Mouse (Mus musculus): ENCODE data around the gene Stat6. TPM values are rescaled to one million over a fixed set of nuclear protein-coding genes. Genes with fewer than 3 reads are reported as not detected.

Stat6 gene
- polyA plus RNA-seq, 1 experiment from 2014 or later = 141 TPM

- 85% methylated on average over 9 of the region's 9 CpGs for WGBS (ENCODE audit: missing documents)
- peaks cover 80% of the 10 kb centered on the region for H3K79me2 ChIP-seq (ENCODE audit: inconsistent target)
- peak overlapping the region; percentile 100 for H3K27ac ChIP-seq
- peaks cover 59% of the 10 kb centered on the region for H3K36me3 ChIP-seq (ENCODE audit: inconsistent target)
- H3K4me3 ChIP-seq (ENCODE audit: inconsistent target) = no peak overlapping the region
These were observed 37.0 kb upstream of the Stat6 start for GRCm38 (mm10) chr10:127605756-127606155.

GRCm38 (mm10) chr10:127607059-127607458 is 35.7 kb upstream of the Stat6 start:
- H3K27ac ChIP-seq = peak overlapping the region; percentile 5; the same call in 1 of the 2 replicates
- 85% methylated on average over 7 of the region's 7 CpGs for WGBS (ENCODE audit: missing documents)
- no peak overlapping the region for H3K4me3 ChIP-seq (ENCODE audit: inconsistent target)
- H3K79me2 ChIP-seq (ENCODE audit: inconsistent target) = peaks cover 80% of the 10 kb centered on the region
- peaks cover 59% of the 10 kb centered on the region for H3K36me3 ChIP-seq (ENCODE audit: inconsistent target)

- Histone ChIP-seq H3K27ac (peak overlapping the region; percentile 13), H3K36me3 (ENCODE audit: inconsistent target) (peaks cover 80% of the 10 kb centered on the region), H3K79me2 (ENCODE audit: inconsistent target) (peaks cover 82% of the 10 kb centered on the region), H3K4me3 (ENCODE audit: inconsistent target) (no peak overlapping the region)
- 86% methylated on average over 9 of the region's 9 CpGs for WGBS (ENCODE audit: missing documents)
These were observed 33.2 kb upstream of the Stat6 start for GRCm38 (mm10) chr10:127609415-127610065.

- H3K27ac ChIP-seq = peak overlapping the region; percentile 13
- H3K4me3 ChIP-seq (ENCODE audit: inconsistent target) = no peak overlapping the region
- H3K79me2 ChIP-seq (ENCODE audit: inconsistent target) = peaks cover 87% of the 10 kb centered on the region
- WGBS (ENCODE audit: missing documents) = 94% methylated on average over 9 of the region's 9 CpGs
- H3K36me3 ChIP-seq (ENCODE audit: inconsistent target) = peaks cover 80% of the 10 kb centered on the region
These were observed 32.7 kb upstream of the Stat6 start for GRCm38 (mm10) chr10:127610066-127610415.

DNA sequence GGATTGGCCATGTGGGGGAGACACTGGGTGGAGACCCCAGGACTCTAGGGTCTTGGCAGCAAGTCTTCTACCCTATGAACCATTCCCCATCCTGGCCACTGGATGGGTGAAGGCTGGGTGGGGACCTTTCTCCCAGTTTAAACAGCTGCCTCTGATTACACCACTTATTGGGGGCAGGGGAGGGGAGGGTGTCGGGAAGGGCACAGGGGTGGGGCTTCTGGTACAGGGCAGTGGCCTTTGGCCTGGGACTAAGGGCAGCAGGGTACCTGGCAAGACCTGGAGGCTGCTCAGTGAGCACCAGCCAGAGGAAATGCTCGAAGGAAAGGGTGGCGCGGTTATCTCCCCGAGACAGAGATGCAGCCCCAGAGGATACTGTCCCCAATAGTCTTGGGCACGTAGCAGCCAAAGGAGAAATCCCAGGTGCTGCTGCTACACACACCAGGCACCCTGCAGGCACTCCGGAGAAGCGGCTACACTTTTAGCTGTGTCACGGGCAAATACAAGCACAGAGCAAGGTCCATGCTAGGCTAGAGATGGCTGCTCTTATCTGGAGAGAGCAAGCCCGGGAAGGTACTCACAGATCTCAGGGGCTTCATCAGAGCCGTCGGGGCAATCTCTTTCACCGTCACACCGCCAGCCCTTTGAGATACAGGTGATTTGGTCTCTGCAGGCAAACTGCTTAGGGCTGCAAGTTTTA is 30.6 kb upstream of the Stat6 start:
- Histone ChIP-seq H3K79me2 (ENCODE audit: inconsistent target) (peaks cover 100% of the 10 kb centered on the region), H3K27ac (no peak overlapping the region), H3K36me3 (ENCODE audit: inconsistent target) (peaks cover 74% of the 10 kb centered on the region), H3K4me3 (ENCODE audit: inconsistent target) (no peak overlapping the region)
- WGBS (ENCODE audit: missing documents) = 86% methylated on average over 14 of the region's 14 CpGs

DNA sequence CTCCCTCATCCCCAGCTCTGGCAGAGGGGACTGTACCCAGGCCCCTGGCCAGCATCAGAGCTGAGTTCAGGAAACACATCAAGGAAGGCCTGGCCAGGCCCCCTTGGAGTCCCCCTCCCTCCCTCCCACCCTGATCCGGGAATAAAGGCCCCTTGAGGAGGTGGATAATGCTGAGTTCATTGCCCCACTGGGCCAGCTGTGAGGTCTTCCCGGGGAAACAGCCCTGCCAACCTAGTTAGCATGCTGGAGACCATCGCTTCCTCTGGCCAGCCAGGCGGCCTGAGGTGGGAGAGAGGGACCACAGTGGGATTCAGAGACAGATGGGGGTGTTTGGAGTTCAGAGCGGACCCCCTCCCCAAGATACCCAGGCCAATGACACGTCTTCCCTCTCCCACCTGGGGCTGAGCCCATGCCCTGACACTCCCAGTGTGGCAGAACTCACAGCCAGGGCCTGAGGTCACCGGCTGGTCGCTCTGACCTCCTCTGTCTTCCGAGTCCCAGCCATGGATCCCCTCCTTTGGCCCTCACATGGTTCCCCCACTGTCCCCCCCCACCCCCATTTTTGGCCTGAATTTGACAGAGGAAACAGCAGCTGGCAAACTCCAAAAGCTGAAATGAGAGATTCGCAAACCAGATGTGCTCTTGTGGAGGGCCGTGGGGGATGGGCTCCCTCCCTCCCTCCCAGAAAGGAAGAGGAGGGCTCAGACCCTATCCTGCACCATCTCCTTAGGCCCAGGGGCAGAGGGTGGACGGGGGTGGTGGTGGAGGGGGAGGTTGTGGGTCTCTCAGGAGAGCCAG is 28.4 kb upstream of the Stat6 start:
- Histone ChIP-seq H3K36me3 (ENCODE audit: inconsistent target) (peaks cover 63% of the 10 kb centered on the region), H3K4me3 (ENCODE audit: inconsistent target) (no peak overlapping the region), H3K27ac (no peak overlapping the region; the same call in 1 of the 2 replicates), H3K79me2 (ENCODE audit: inconsistent target) (peaks cover 100% of the 10 kb centered on the region)
- WGBS (ENCODE audit: missing documents) = 84% methylated on average over 9 of the region's 12 CpGs

- no peak overlapping the region; the same call in 1 of the 2 replicates for H3K27ac ChIP-seq
- peaks cover 100% of the 10 kb centered on the region for H3K79me2 ChIP-seq (ENCODE audit: inconsistent target)
- 100% methylated on average over 2 of the region's 2 CpGs for WGBS (ENCODE audit: missing documents)
- H3K4me3 ChIP-seq (ENCODE audit: inconsistent target) = no peak overlapping the region
- peaks cover 57% of the 10 kb centered on the region for H3K36me3 ChIP-seq (ENCODE audit: inconsistent target)
These were observed 27.8 kb upstream of the Stat6 start for GRCm38 (mm10) chr10:127615034-127615374.

DNA sequence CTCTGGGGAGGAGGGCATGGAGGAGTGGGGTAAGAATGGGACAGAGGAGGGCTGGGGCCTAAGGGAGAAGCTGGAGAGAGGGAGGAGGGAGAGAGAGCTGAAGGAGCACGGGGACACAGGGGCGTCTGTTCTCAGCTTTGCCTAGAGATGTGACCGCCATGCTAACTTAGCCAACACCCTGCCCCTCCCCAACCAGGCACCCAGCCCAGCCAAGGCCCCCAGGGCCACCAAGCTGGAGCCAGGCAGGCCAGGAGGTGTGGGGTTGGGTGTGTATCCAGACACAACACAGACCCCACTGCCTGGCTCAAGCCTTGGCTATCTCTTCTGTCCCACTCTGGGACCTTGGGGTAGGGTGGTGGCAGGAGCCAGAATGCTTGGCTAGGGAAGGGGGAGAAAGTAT is 27.2 kb upstream of the Stat6 start:
- H3K79me2 ChIP-seq (ENCODE audit: inconsistent target) = peaks cover 100% of the 10 kb centered on the region
- H3K36me3 ChIP-seq (ENCODE audit: inconsistent target) = peaks cover 51% of the 10 kb centered on the region
- peak overlapping the region; percentile 99 for H3K27ac ChIP-seq
- H3K4me3 ChIP-seq (ENCODE audit: inconsistent target) = no peak overlapping the region
- 92% methylated on average over 3 of the region's 3 CpGs for WGBS (ENCODE audit: missing documents)

GRCm38 (mm10) chr10:127616261-127616679 is 26.5 kb upstream of the Stat6 start:
- peaks cover 46% of the 10 kb centered on the region for H3K36me3 ChIP-seq (ENCODE audit: inconsistent target)
- H3K27ac ChIP-seq = peak overlapping the region; percentile 99
- H3K4me3 ChIP-seq (ENCODE audit: inconsistent target) = no peak overlapping the region
- WGBS (ENCODE audit: missing documents) = 94% methylated on average over 7 of the region's 7 CpGs
- peaks cover 97% of the 10 kb centered on the region for H3K79me2 ChIP-seq (ENCODE audit: inconsistent target)

DNA sequence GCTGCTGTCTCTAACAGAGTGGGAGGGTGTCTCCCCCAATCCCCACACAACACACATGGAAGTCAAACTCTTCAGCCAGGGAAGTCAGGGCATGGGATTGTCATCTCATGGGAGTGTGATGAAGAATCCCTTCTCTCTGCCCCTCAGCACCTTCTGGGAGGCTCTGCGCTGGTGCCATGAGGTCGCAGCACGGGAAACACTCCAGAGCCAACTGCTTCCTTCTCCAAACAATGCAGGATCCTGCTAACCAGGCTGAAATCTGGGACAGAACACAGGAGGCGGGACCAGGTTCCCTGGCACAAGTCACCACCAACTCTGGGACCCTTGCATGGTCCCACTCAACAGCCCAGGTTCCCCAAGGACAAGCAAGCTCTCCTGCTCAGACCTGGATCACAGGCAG is 25.5 kb upstream of the Stat6 start:
- Histone ChIP-seq H3K27ac (peak overlapping the region; percentile 99), H3K4me3 (ENCODE audit: inconsistent target) (peak overlapping the region; percentile 85; the same call in 1 of the 2 replicates)
- WGBS (ENCODE audit: missing documents) = 97% methylated on average over 4 of the region's 4 CpGs

GRCm38 (mm10) chr10:127618173-127618572 is 24.6 kb upstream of the Stat6 start:
- Histone ChIP-seq H3K4me3 (ENCODE audit: inconsistent target) (peak overlapping the region; percentile 85), H3K36me3 (ENCODE audit: inconsistent target) (peaks cover 27% of the 10 kb centered on the region; the same call in 1 of the 2 replicates), H3K79me2 (ENCODE audit: inconsistent target) (peaks cover 78% of the 10 kb centered on the region), H3K27ac (peak overlapping the region; percentile 99)
- 38% methylated on average over 5 of the region's 6 CpGs for WGBS (ENCODE audit: missing documents)

More for the DNA sequence above, 25.5 kb upstream of the Stat6 start:
- Histone ChIP-seq H3K36me3 (ENCODE audit: inconsistent target) (peaks cover 36% of the 10 kb centered on the region), H3K79me2 (ENCODE audit: inconsistent target) (peaks cover 87% of the 10 kb centered on the region)

DNA sequence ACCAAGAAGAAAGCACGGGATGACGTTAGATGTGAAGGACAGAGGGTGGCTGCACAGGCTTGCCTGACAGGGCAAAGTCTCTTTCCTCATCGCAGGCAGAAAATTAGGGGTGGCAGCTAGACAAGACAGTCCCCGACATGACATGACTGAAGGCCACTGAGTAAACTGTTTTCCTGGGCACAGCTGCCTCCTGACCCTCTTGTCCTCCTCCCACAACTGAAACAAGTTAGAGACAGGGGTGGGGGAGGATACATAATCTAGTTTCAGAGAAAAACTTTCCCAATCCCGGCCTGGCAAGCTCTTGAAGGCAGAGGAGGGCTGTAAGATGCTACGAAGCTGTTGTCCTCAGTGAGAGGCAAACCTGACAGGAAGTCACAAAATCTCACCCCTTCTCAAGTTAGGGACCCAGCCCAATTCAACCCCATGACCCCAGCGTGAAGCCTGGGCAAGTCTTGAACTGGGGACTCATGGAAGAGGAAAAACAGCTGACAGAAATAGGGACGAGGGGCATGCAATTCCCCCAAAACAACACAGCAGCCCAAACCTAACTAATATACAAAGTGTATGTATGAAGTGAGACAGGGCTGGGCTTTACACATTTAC is 23.6 kb upstream of the Stat6 start:
- WGBS (ENCODE audit: missing documents) = 76% methylated on average over 6 of the region's 8 CpGs
- Histone ChIP-seq H3K27ac (peak overlapping the region; percentile 99), H3K36me3 (ENCODE audit: inconsistent target) (peaks cover 16% of the 10 kb centered on the region; the same call in 1 of the 2 replicates), H3K79me2 (ENCODE audit: inconsistent target) (peaks cover 67% of the 10 kb centered on the region), H3K4me3 (ENCODE audit: inconsistent target) (peak overlapping the region; percentile 85)

- Histone ChIP-seq H3K79me2 (ENCODE audit: inconsistent target) (peaks cover 60% of the 10 kb centered on the region), H3K4me3 (ENCODE audit: inconsistent target) (peak overlapping the region; percentile 85), H3K36me3 (ENCODE audit: inconsistent target) (peaks cover 14% of the 10 kb centered on the region; the same call in 1 of the 2 replicates), H3K27ac (peak overlapping the region; percentile 99)
- WGBS (ENCODE audit: missing documents) = 77% methylated on average over 12 of the region's 12 CpGs
These were observed 22.8 kb upstream of the Stat6 start for GRCm38 (mm10) chr10:127619941-127620405.

Data from macrophage (primary cell).